Mouse (Mus musculus): ENCODE results near the gene Mtfr1l.
A peak's percentile ranks its signal among the peaks of the same experiment; 100 is the strongest.

- no peak for TF ChIP-seq POLR2A (IDR thresholded peaks at IDR 0.05; ENCODE audit: control insufficient read depth, low read depth, low read length)
- peak; percentile 99 for TF ChIP-seq CTCF (IDR thresholded peaks at IDR 0.05; ENCODE audit: control insufficient read depth, insufficient read depth, insufficient replicate concordance, low read depth, low read length)
Observed at GRCm38 (mm10) chr4:134478031-134478430, 57.2 kb downstream of the Mtfr1l start.

Data from testis, adult 2 months (tissue).